Mouse (Mus musculus) common myeloid progenitor, adult 5-6 weeks (primary cell): Measurements from ENCODE around the gene Lad1. TPM values are rescaled to one million over a fixed set of nuclear protein-coding genes. Genes with fewer than 3 reads are reported as not detected.

ENCODE experiments used
- ATAC-seq: replicated peaks from 2 replicates; pipeline ENCODE4 v1.8.0; 2016; ENCODE audit warnings: low read depth, mild to moderate bottlenecking, moderate TSS enrichment, inconsistent platforms; ENCODE audit not compliant: poor library complexity, severe bottlenecking
- total RNA-seq: library from RNA; stranded (forward); fragments of 200-1000, 187-1606 nt; gene quantifications from 2 replicates; pipeline ENCODE4 v1.2.3, GENCODE M21; 2017

Lad1 gene
- total RNA-seq, 1 experiment from 2014 or later, result not detected

DNA sequence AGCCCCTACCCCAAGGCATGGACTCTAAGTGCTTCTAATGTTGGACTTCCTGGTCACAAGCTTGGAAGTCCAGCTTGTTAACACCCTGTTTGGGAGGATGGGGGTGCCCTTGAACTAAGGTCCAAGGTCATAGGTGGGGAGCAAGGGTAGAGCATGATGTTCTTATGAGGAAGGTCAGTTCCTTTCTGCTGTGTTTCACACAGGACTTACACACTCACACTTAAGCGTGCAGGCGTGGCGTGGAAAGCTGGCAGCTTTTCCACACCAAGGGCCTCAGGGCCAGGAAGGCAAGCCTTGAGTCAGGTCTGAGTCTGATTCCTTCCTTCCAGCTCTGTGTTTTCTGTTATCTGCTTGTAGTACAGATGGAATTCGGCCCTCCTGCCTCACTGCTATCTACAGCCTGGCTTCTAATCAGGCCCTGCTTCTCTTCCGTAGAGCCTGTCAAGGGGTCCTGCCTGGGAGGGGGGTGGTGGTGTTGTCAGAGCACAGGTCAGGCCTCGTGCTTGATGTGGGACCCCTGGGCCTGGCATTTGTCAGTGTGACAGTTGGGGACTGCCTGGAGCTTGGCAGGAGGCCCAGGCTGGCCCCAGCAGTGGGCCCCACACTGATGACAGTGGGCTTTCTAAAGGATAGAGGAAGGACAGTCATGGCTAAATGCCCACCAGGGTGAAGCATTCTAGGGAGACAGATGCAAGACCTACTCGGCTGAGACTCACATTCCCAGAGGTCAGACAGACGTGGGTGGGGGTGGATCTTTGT, 18.0 kb upstream of the Lad1 start:
- ATAC-seq, result peak; percentile 28; the same call in 1 of the 2 replicates

DNA sequence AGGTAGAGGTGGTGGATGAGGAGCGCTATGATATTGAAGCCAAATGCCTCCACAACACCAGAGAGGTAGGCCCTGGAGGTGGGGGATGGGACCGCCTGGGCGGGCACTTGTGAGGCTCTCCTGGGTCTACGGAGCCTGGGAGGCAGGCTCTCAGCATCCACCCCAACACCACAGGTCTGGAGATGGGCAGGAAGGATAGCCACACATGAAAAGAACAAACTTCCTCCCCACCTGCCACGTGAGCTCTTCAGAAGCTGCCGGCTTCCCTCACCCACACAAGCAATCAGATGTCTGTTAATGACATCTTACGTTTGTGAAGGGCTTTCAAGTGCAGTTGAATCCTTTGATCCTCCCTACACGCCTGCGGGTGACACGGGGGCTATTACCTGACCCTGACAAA, 10.9 kb upstream of the Lad1 start:
- no peak for ATAC-seq

DNA sequence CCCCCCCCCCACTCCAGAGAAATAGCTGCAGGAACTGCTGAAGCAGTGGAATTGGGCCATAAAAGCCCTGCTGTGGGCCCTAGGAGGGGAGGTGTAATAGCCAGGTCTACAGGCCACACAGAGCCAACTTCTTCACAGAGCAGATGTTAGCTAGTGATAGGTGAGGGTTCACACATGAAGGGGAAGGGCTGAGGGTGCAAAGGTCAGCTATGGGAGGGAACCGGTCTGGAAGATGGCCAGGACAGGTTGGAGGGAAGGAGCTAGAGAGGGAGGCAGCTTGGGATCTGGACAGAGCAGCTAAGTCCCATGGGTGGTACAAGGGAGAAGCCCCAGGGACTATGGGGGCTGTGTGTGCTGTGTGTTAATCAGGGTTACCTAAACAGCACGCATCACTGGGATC, 8.2 kb upstream of the Lad1 start:
- no peak for ATAC-seq

DNA sequence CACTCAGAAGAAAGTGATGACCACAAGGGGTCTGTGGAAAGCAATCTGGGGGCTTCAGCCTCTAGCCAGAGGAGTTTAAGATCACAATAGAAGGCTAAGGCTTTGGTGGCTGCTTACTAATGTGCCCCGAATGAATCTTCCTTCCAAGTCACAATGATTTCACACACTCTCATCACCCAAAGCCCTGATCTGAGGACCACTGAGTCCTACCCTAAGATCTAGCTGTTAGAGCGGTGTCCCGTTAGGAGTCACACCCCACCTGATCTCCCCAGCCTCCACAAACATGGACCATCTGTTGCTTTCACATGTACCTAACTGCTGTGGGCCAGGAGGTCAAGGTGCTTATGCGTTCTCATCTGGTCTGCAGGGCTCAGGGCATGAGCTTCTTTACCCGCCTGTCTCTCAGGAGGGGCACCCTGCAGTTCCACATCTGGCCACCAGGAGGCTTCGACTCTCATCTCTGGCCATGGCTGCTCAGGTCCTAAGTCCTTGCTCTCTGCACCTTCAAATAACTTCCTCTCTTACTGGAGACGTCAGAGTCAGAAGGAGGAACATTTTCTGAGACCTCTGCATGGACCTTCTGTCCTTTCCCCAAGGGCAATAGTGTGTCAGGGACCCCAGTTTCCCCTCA, 7.3 kb upstream of the Lad1 start:
- peak; percentile 80 for ATAC-seq

DNA sequence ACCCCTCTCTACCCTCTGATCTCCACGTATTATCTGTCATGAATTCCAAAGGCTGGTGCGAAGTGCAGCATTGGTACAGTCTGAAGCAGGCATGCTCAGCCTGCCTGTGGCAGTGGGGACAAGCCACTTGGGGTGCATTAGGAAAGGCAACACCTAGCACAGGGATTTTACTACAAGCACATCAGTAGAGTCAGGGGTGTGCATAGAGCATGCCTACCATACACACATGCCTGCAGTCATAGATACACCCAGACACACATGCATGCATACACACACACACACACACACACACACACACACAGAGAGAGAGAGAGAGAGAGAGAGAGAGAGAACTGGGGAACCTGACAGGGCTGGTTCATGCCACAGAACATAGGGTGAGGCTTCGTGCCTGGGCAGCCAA, 6.2 kb upstream of the Lad1 start:
- no peak for ATAC-seq

DNA sequence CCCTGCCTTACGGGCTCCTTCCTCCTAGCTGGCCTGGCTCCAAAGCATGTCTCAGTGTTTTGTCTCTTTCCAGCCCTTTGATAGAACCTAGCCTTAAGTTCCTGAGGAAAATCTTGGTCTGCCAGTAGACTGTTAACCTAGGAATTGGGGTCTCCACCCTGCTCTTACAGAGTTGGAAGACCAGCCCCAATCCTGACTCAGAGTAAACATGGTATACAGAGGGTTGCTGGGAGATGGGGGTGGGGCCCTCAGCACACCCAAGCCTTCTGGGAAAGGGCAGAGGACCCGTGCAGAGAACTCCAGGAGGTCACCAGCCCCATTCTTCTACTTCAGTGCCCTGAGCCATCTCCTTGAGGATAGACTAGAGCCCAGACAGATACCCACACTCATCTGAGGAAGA, 5.8 kb upstream of the Lad1 start:
- ATAC-seq, result no peak

DNA sequence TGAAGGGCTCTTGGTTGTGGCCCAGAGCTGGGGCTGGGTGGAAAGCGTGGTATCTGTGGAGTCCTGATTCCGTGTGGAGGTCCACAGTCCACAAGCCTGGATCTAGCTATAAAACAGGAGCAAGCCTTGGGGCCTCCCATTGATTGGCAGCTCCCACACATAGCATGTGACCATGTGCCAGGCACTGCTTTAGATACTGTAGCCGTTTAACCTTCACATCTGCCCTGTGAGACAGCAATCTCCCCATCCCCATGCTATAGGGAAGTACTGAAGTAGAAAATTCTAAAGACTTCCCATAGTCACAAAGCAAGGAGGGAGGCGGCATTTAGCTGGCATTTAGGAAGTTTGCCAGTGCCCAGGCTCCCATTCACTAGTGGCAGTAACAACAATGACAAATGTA, 5.3 kb upstream of the Lad1 start:
- ATAC-seq, result no peak

DNA sequence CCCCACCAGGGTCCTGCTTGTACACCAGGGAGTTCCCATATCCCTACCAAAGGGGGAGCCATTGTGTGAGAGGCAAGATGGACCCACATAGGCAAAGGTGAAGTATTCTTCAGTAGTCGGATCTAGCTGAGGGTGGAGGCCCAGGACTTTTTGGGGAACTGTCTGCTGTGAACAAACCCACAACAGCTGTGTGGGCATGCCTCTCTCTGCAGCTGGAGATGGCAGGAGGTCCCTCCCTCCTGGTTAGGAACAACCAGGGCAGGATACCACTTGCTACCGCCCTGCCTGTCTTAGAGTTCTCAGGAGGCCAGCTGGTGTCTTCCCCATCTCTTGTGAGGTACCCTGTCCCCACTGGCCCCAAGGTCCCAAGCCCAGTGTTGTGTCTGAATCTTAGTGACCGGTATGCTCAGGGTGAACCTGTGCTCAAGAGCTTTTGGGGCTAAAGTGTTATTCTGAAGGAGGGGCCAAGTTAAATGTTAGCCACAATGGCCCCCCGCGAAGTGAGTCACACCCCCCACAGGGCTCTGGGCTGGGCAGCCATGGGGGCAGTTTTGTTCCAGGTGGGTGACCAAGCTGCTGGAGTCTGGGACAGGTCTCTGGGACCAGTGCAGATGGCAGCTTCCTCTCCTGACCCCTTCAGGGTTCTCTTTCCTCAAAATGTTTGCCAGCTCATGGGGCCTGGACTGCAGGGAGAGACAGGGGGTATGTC, 4.6 kb upstream of the Lad1 start:
- ATAC-seq, result peak; percentile 67

DNA sequence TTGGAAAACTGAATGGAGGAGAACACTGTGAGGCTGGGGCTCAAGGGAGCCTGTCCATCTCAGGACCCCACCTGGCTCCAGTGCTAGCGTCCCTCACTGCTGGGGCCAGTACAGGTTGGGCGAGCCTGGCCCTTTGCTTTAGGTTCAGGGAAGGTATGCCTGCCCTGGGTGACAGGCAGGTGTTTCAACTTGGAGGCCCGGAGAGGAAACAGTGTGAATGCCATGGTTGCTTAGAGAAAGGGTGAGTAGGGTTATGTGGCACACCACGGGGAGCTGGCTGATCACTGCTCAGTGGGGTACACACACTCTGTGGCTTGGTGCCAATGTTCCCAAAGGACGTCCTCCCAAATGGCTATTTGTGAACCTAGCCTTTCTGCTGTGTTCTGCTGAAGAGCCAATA, 3.9 kb upstream of the Lad1 start:
- ATAC-seq, result no peak

DNA sequence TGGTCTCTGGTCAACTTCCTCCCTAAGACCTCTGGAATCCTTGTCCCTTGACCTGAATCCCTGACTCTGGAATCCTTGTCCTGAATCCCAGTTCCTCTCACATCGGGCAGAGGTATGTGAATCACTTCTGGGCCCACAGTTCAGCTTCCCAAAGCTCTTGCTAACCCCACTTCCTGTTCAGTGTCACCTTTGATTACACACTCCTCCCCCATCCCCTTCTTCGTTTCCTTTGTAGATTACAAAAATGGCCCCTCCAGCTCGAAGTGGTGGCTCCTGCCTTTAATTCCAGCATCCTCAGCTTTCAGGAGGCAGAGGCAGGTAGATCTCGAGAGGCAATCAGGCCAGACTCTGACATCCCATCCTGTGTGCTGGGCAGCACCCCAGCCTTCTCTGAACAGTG, 803 bp upstream of the Lad1 start:
- no peak for ATAC-seq

DNA sequence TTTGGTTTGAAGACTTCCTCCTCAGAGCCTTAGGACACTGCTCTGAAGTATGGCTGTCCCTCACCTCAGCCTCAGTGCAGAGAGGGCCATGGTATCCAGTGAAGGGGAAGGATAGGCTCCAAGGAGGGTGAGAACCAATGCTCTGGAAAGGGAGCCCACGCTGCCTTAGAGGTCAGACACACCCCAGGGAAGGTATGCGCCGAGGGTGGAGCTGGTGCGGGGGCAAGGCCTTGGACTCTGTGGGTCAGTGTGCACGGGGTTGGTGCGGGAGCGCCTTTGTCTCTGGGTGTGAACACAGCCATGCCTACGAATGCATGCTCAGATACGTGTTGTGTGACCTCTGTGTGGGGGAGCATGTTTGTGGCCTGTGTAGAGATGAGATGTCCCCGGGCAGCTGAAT, 1.7 kb downstream of the Lad1 start:
- ATAC-seq, result no peak

DNA sequence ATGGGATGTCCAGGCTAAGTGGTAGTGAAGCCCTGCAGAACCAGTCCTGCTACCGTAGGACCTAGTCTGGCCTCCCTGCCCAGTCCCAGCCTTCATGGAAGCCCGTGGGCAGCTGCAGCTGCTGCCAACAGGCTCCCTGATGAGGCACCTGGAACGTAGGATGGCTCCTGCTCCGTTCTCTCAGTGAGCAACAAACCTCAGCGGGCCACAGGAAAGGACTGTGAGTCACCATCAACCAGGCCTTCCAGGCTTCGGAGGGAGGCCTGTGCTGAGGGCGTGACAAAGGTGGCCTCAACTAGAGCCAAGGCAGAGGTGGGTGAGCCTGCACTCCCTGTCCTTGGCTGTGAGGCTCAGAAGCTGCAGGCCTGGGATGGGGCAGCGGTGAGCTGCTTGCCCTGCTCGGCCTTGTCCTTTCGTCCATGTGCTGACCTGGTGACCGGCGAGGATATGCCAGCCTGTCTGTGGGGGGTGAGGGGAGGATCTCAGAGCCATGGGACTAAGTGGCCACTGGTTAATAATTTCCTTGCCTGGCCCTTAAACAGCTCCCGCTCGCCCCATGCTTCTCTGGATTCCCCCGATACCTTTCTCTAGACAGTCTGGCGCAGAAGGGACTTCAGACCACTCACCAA, 2.5 kb downstream of the Lad1 start:
- no peak for ATAC-seq

DNA sequence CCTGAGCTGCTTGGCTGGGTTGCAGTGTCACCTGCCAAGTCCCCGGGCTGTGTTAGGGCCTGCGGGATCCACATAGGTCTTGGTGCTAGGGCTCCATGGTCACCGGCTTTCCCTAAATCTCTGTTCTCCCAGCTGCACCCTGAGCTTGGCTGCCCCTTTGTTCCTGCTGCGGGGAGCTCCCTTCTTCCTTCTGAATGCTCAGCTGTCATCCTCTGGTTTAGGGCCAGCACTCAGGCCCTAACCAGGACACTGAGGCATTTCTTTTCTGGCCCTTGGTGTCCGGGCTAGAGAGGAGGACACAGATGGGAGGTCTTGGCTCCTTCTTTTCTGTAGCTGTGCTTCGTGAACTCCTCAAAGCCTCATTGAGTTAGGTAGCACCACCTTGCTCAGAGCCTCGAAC, 3.4 kb downstream of the Lad1 start:
- ATAC-seq, result no peak

DNA sequence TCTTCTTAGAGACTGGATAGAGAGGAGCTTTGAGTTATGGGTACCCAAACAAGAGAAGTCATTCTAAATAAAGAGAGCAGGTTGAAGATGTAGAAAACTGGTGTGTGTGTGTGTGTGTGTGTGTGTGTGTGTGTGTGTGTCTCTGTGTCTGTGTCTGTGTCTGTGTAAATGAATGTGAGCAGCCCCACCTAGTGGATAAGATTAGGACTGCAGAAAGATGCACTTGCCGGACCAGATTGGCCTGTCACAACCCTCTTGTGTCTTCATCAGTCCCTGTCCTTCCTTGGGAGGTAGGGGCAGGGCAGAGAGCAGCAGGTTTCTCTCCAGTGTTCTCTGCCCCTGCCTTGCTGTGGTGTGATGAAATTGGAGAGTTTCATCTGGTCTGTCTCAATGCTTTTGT, 10.5 kb downstream of the Lad1 start:
- peak; percentile 80 for ATAC-seq

DNA sequence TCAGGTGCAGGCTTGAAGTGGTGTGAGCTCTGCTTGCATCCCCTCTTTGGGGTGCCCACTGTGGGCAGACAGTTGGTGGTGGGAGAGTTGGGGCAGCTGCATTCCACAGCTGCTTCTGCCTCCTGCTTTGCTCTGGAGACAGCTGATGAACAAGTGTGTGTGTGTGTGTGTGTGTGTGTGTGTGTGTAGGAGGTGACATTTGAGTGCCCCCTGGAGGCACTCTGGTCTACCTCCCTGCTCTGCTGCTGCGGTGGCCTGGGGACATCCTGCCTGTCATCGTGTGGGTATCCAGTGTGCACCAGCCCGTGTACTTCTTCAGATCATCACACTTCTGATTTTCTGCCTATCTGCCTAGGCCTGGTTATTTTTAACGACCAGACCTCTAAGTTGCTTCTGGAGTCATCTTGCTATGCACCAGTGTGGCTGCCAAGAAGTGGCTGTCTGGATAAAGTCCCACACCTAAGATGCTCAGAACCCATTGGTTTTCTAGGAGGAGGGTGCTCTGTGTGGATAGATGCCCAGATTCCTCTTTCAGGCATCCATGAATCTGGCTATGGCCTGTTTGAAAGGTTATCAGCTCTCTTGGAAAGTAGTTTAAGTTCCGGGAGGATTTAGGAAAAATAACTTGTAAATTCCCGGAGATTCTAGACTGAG, 15.9 kb downstream of the Lad1 start:
- ATAC-seq, result no peak

DNA sequence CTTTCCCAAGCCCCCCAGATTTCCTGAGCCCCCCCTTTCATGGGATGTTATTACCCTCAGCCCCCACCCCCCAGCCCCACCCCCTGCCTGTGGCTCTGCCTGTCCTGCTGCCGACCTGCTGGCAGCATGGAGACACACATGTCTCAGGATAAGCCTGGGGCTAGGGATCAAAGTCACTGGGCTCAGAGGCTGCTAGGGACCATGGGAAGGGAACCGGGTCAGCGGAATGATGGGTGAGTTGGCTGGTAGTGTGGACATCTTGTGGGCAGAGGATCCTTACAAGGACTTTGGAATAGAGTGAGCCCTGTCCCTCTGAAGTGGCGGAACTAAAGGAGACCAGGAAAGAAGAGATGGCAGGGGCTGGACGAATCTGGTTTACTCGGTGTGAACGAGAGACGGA, 16.6 kb downstream of the Lad1 start:
- ATAC-seq, result no peak

DNA sequence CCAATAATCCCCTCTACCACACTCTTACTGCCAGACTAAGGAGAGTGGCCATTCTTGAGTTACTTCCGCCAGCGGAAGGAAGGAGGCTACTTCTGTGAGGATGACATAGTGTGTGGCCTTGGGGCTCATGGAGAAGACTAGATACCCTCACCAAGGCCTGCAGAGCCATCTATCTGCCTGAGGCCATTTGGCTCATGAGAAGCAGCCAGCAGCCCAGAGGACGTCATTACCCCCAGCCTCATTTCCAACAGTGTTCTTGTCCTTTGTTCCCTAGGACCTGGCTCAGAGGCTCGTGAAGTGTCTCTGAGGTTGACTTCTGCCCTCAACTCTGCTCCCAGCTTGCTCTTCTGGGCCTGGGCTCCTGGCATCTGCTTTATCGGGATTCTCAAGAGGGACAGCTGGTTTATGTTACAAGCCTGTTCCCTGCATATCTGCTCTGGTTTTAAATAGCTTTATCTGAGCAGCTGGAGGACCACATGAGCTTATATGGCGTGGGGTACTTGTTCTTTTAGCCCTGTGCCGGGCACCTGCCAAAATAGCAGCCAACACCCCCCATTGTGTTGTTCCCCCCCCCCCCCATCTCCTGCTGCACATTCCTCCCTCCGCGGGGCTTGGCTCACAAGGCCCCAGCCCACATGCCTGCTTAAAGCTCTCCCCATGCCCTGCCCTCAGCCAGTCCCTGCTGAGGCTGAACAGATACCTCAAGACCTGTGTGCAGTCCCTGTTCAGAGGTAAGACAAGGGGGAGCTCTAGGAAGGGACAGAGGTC, 17.5 kb downstream of the Lad1 start, which contains the start of gene Tnnt2:
TSS of gene Tnnt2 (plus strand) at position 639 of the 768 bp plus-strand sequence.
- no peak for ATAC-seq

DNA sequence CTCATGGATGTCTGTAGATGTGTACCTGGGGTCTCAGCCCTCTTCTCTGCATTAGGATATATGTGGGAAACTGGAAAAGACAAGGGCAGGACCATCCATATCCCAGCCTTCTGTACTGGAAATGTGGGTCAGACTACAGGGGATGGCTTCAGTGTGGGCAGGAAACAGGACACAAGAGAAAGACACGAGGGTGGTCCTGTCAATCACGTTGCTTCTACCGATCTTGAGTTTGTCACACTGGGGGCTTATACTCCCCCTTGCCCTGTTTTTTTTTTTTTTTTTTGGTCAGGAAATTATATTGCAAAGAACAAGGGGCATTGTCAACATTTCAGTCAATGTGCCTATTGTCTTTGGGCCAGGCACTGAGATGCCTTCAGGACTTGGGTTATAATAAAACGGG, 20.2 kb downstream of the Lad1 start:
- no peak for ATAC-seq

DNA sequence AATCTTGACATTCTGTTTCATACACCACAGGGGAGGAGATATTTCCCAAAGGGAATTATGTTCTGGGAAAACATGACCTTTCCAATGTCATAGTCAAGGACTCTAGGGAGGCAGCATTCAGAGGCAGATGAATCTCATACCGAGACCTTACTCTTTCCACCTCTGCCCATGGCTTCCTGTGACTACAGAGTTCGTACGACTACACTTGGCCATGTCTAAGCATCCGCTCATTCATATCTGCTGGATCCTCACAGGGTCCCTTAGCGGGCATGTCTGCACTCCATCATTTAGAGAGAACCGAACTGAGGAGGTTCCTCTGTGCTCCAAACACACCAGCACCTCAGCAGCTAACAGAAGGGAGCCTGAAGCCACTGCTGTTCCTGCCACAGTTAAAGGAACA, 20.7 kb downstream of the Lad1 start:
- no peak for ATAC-seq
